Mouse (Mus musculus) cerebellum, postnatal 10 days (tissue): ENCODE data around the gene Gpr162.

ENCODE experiments used
- DNase-seq, 2 experiments: peaks; one replicate each; pipeline ENCODE4 v3.0.0; 2021; ENCODE audit warnings: mixed read lengths in 2 of 2

The Gpr162 gene

DNA sequence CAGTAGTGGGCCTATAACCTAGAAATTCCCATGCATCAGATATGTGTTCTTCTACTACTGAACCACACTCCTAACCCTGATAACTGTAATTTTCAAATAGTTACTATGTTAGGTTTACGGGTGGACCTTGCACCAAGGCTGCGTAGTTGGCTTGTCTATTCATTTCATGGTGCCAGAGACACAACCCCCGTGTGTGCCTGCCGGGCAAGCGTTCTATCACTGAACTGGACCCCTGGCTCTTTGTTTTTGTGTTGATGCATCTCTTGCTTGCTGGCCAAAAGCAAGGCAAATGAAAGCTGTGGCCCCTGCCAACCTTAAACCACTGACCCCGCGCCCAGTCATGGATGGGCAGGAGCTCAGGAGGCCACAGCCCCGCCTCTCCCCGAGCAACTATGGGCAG, 18.0 kb upstream of the Gpr162 start:
- DNase-seq: peak in 1 of 2 experiments; percentile 15

DNA sequence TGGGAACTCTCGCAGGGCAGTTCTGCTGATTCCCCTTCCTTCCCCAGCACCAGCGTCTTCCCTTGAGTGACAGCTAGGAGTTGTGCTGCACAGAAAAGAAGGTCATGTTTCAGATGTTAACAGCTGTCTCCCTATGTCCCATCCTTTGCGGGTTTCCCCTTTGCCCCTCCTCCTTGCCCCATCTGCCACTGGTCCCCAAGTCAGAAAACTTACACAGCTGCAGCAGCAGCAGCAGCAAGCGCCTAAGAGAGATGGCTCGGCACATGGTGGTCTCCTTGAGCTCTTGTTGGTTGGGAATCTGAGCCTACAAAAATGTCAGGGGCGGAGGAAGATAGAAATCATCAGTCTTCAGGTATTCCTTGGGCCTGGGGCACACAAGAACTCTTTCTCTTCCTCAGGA, 15.6 kb upstream of the Gpr162 start:
- DNase-seq: no peak

DNA sequence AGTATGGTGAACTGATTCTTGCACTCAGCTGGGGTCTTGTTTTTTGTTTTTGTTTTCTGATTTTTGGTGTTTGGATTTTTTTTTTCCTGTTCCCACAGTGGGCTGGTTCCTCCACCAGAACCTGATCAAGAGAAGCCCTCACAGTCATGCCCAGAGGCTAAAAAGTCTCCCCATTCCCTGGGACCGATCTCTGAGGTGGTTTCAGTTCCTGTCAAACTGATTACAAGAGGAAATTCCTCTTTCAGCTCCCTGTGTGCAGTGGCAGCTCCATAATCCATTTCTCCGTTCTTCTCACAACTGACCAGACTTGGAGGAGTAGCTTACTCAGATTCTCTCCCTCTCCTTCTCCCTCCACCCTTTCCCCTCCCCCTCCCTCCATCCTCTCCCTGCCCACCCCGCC, 10.6 kb upstream of the Gpr162 start:
- no peak for DNase-seq

DNA sequence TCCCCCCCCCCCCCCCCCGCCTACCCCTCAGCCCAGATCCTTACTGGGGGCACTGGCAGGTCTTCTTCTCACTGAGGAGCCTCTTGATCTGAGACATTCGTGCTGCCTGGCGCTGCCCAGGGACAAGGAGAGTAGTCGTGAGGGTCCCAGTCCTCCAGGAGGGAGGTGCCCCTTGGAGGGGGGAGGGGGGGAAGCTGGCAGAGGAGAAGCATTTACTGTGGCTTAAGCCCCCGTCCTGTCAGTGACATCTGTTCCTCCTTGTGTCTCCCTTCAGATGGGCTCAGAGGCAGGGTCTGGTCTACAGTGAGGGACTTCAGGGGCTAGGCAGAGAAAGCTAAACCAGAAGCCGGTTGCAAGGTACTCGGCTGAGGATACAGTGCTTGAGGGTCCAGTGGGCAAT, 2.8 kb upstream of the Gpr162 start:
- DNase-seq: peak; percentile 48 to 61

DNA sequence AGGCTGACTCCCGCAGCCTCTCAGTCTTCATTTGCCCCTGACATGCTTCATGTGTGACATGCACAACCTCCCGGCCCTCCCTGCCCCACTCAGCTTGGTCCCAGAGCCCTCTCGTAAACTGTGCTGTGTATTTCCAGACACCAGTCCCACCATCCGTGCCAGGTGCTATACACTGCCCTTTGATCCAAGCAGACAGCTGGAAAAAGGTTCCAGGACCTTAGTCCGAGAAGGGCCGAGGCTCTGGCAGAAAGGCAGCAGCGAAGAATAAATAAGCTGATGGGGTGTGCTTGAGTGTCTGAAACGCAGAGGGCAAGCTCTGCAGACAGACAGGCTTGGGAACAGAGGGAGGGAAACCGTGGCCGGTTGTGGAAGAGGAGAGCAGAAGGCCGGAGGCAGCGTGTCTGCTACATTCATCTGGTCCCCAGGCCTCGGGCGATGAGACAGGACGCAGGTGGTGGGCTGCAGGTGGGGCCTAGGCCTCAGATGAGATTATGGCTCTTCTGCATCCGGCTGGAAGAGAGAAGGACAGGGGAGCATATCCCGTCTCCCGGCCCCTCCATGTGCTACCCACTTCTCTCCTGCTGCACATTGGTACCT, 2.1 kb upstream of the Gpr162 start:
- peak; percentile 68 to 74 for DNase-seq

DNA sequence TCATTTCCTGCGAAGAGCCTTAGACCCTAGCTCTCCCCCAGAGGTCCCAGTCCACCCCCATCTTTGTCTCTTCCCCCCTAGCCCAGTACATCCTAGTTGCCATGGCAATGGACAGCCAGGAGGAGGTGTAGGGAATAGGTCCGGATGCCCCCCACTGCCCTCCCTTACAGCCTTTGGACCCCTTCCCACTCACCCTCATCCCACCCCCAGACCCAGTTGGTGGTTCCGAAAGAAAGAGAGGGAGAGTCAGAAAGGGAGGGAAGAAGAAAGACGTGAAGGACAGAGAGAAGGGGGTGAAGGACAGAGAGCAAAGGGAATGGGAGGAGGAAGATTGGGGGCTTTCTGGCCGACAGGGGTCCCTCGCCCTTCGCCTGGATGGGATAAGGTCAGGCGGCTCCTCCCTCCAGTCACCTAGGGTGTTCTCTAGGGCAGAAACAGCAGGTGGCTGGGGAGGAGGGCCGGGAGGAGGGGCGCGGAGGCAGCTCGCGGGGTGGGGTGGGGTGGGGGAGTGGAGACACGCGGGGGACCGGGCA, 592 bp downstream of the Gpr162 start:
- DNase-seq: peak; percentile 69 to 79

DNA sequence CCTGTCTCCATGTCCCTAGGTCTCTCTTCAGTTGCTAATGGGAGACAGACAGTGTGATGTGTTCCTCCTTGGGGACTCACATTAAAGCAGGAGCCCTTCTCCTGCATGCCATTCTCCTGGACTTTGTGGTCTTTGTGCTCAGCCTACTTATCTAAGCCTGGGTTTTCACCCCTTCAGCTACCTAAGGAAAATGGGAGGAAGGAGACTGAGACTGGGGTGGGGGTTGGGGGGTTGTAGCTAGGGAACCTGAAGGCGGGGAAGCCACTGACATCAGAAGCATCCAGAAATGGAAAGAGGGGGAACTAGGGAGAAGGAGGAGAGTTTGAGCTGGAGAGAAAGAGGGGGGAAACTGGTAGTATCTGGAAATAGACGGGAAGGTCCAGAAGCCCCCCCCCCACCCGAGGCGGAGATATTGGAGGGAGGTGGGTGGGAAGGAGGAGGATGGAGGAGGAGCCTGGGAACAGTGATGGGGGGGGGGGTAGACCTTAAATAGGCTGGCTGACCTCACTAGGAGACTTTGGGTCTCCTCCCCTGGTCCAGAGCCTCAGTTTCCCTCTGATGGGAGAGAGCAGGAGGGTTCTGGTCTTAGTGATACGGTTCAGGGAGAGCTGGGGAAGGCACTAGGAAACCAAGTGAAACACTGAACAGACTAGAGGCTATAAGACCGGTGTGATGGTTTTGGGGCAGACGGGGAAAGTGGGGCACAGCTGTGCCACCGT, 1.2 kb downstream of the Gpr162 start:
- DNase-seq: peak; percentile 41 to 50

DNA sequence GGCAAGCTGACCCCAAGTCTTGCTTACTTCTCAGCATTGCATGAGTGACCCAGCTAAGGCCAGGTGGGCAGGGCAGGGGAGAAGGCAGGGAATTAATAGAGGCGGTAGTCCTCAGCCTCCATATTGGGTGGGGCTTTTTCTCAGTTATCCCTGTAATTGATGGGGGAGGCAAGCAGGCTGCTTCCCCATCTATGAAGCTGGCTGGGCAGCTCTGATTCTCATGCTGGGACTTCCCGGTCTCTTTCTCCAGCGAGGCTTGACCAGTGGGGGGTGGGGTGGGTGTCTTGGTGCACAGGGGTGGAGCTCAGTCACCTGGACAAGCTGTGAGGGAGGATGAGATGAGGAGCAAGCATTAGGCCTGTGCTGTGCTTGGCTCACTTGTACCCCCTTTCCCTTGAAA, 2.0 kb downstream of the Gpr162 start:
- peak; percentile 53 to 55 for DNase-seq

DNA sequence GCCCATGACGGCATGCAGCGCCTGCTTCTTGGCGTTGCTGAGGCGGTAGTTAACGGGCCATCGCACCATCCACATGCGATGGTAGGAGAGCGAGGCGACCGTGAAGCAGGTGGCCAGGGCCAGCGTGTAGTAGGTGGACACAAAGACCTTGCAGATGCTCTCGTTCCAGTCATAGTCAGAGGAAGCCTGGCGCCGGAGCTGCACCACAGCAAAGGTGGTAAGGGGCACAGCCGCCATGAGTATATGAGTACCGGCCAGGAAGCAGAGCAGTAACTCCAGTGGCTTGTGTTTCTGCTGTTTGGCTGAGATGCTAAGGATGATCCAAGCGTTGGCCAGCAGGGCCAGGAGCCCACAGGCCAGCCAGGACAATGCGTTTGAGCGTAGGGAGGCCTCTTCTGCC, 2.5 kb downstream of the Gpr162 start:
- peak; percentile 63 to 64 for DNase-seq

DNA sequence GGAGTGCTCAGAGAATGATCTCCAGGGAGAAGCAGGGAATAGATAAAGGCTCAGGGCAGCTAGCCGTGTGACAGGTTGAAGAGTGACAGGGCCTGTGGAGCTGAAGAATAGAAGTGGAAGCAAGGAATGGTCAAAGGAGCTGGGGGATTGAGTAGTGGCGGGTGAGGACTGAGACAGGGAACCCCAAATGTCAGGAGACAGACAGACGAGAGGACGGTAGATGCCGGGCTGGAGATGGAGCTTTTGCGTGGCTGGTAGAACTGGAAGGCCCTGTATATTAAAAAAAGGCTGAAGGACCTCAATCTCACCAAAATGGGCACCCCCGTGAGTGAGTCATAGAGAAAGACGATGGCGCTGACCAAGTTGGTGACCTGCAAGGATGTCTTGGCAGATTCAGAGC, 3.3 kb downstream of the Gpr162 start:
- DNase-seq: peak in 1 of 2 experiments; percentile 37

DNA sequence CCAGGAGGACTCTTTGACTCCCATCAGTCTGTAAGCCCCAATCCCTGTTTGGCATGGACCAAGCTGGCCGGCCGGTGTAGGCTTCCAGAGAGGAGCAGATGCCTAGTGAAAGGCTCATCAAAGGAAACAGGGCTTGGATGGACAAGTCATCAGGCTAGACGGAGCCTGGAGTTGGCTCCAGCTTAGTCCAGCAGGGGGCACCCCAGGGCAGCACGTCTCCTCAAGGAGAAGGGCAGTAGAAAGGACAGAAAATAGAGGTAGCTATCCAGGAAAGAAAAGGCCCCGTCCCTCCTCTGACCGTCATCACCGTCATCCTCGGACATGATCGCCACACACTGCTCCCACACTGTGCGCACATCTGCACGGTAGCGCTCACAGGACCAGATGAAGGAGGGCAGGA, 4.1 kb downstream of the Gpr162 start:
- DNase-seq: peak; percentile 97 to 98

DNA sequence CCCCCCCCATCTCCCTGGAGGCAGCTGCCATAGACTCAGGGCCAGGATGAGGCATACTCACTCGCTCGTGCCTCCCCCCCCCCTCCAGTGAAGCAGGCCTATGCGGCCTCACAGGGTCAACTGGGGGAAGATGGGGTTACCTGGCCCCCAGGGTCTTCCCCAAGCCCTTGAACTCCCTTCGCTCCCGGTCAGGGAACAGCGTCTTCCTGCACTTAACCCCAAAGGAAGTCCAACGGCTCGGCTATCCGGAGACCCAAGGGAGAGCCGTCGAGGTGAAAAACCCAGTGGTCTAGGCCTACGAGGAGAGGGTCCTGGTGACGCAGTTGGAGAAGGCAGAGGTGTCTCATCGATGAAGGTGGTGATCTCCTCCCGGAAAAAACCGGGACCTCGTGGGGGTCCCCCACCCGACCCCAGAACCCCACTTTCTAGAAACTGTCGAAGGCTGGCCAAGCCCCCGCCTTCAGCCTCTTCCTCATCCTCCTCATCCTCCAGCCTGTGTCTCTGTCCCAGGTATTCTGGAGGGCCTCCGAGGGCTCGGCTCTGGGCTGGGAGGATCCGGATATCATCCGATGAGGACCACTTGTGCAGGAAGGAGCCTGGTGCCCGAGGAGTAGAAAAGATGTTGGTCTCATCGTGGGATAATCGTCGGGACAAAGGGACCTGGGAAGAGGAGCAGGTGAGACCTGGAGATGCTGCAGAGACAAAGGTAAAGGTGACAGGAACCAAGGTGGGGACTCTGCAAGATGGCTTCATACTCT, 5.0 kb downstream of the Gpr162 start:
- peak in 1 of 2 experiments; percentile 25 for DNase-seq

DNA sequence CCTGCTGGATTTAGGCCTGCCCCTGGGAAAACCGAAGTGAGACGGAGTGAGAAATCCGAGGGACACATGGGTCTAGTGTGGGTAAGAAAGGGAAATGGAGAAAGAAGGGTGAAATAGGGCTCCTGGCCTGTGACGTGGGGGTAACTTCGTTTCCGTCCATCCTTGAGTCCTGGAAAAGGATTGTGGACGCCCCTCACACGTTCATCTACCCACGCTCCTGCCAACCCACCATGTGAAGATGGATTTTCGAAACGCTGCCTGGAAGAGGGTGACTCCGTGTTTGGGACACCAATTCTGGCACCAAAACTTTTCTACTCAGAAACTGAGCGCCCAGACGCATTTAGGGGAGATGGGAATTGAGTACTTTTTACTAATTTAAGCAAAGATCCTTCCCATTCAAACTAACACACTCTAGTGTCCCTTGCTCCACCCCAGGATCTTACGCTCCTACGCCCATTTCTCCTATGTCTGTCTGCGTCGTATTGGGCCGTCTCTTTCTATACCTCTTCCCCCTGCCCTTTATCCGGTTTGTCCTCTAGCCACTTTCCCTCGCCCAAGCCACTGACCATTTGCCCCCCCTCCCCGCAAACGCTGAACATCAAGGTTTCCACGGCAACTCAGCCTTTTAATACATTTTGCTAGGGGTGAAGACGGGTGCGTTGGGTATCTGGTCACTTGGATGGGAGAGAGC, 5.8 kb downstream of the Gpr162 start:
- peak; percentile 35 to 48 for DNase-seq

DNA sequence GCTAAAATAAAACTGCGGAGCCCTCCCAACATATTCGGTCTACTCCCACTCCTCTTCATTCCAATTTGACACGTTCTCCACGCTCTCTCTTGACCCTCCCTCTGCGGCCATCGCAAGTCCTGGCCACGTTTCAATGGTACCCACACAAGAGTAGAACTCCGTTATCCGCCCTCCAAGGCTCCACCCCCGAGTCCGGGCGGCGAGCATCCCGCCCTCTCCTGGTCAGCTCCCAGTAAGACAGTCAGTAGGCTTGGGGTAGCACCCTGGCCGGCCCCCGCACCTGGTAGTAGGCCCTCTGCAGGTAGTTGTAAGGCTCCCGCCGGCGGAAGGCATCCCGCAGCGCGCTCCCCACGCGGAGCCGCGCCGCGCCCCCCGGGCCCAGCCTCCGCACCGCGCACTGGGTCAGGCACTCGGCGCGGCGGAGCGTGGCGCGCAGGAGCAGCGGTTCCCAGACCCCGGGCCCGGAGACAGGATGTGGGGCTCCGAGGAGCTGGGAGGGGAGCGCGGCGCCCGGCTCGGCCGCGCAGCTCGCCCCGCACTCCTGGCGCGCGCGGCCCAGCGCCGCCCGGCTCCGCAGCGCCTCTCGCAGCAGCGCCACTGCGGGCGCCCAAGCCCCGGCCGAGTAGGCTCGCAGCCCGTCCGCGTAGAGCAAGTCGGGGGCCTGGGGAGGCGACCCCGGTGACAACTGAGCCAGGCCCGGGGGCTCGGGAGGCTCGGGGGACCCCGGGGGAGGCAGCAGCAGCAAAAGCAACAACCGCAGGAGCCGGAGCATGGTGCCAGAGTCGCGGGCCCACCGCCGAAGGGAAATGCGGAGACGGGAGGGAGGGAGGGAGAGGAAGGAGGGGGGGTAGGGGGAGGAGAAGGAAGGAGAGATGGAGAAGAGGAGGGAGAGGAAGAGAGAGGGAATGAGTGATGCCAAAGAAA, 6.6 kb downstream of the Gpr162 start, which contains the start of gene P3h3:
Gene P3h3, minus strand, starts transcription at position 837 of the 924 bp plus-strand sequence.
- peak; percentile 95 for DNase-seq

DNA sequence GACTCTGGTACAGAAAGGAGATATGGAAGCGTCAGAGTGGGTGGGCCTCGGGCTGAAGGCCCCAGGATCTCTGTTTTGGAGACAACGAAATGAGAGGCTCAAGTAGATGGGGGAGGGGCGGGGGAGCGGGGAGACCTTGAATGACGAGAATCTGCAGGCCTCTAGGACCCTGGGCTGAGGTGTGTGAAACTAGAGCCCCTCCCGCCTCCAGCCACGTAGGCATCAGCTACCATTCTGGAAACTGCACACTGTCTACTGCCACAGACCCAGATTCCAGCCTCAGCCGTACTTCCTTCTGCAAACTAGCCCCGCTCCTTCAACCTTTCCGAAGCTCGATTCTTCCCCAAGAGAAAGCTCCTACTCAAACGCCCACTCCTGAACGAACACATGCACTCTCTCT, 7.5 kb downstream of the Gpr162 start:
- DNase-seq: peak; percentile 84 to 86

DNA sequence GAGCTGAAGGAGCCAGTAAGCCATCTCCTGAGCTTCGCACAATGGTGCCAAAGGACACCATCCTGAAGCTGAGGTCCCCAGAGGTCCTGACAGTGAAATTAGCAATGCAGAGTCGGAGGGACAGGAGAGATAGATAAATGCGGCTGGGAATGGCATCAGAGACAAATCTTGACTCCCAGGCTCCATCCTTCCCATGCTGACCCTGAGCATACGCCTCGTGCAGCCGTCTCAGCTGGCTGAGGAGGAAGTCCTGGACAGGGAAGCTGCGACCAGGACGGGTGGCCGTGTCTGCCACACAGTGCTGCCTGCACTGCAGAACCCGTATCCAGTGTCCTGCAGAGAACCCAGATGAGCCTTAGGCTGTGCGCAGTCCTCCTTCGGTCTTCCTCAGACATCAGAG, 9.1 kb downstream of the Gpr162 start:
- DNase-seq: no peak

DNA sequence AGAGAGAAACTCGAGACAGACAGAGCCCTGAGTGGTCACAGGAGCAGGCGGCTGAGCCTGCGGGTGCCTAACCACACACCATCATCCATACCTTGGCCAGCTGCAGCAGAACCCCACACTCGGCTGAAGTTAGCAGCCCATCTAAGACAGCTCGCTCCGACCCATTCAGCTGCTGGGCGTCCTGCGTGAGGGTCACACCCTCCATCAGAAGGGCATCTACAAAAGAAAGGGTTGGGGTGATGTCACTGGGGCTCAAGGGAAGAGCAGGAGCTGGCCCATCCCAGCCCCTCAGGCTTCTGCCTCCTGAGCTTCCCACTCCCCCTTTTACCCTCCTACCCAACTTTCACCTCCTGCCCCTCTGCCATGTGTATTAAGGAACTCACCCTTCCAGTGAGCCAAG, 13.2 kb downstream of the Gpr162 start:
- DNase-seq: no peak

DNA sequence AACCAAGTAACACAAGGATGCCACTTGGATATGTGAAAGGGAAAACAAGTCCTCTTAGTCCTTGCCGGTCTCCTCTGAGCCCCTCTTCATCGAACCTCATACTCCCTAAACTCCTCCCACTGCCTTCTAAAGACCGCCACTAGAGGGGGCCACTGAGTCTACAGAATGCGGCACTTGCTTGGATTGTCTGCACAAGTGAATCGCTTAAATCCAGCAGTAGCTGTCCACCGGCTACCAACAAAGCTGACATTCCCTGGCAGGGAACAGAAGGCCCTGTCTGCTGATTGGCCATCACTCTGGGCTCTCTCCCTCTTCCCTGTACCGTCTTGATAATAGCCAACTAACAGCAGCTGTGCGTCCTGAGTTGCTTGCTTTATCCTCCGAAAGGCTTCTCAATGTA, 16.5 kb downstream of the Gpr162 start:
- peak; percentile 98 to 99 for DNase-seq

DNA sequence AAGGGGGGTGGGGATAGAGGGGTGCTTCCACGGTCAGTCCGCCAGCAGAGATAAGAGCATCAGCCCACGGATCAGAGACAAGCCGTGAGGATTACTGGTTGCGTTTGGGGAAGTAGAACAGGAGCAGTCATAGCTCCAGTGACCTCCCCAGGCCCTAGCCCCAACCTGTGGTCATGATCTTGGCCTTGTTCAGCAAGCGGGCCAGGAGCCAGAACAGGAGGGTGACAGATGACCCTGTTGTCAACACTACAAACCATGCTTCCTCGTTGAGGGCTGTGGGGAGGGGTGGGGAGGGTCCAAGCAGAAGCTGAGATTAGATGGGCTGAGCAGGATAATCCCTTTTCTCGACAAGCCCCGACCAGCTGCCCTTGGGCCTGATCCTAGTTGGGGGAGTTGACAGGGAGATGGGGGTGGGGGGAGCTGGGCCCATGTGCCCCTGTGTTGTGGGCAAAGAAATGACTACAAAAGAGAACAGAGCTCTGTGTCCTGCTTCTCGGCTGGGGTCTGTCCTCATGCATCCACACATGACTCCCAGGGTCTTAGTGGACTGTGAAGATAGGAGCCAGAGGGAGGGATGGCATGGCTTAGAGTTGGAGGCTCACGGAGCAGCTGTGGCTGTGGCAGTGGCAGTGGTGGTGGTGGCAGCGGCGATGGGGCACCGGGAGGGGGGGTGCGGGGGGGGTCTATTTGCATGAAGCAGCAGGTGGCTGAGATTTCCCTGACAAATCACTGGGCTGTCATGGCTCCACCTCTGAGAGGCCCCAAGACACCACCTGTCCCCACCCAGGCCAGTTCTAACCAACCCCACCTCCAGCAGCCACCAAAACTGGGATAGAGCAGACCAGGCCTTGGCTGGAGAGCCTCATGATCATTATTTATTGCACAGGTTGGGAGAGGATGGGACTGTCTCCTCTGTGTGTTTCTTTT, 23.3 kb downstream of the Gpr162 start, which contains the start of gene Gnb3:
Gene Gnb3, minus strand, starts transcription at position 35 of the 927 bp plus-strand sequence.
- peak; percentile 70 to 73 for DNase-seq

DNA sequence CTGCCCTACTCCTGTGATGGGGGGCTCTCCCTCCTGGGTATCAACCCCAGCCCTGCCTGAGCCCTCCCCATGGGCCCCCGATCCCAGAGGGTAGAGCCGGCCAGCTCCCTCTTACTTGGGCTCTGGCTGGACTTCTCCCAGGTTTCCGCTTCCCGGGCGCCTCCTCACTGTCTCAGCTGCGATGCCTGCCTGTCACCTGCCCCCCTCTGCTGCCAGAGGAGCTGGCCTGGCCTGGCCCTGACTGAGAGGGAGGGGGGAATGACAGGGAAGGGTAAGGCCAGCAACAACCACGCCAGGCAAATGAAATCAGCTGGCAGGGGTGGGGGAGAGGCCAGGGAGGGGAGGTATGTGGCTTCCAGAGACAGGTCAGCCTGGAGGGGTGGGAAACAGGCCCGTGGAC, 24.0 kb downstream of the Gpr162 start:
- DNase-seq: peak; percentile 68 to 71

DNA sequence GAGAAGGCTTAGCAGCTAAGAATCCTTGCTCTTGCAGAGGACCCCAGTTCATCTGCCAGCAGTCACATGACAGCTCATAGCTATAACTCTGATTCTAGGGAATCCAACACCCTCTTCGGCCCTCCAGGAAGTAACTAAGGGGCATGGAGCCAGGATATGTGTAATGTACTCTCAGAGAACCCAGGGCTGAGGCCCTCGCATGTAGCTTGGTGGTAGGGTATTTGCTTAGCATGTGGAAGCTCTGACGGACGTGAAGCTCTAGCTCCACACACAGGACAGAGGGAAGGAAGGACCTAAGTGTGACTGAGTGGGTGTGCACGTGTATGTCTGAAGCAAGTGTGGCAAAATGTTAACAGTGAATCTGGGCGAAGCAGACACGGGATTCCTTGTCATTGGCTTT, 27.4 kb downstream of the Gpr162 start:
- no peak for DNase-seq
